Mouse (Mus musculus) MEL (cell line): ENCODE results near the gene 2900011O08Rik. TPM values are rescaled to one million over a fixed set of nuclear protein-coding genes. Genes with fewer than 3 reads are reported as not detected.
"Not testable (repeated sequence)": the region's sequence is repeated elsewhere in the genome, so short reads cannot be mapped to it uniquely, and the experiment has no call there.

Experiments
- DNase-seq: peaks from one replicate; pipeline ENCODE4 v3.0.0; 2011; ENCODE audit warnings: low read depth, low spot score
- H3K27ac ChIP-seq: 2 replicates; pipeline ENCODE4 v1.5.1; 2012; ENCODE audit warnings: low read depth, mild to moderate bottlenecking, control low read depth, low read length, moderate library complexity; ENCODE audit not compliant: control insufficient read depth
- H3K27me3 ChIP-seq, 2 experiments: fragments of 150-350 bp in 1 of 2; sonication (generic) in 1 of 2; 2 replicates each; pipeline ENCODE4 v1.6.1; 2012; ENCODE audit warnings: low read length in 2 of 2, mild to moderate bottlenecking in 2 of 2, improper control_type of control experiment in 1 of 2, moderate library complexity in 1 of 2; ENCODE audit not compliant: insufficient read depth in 2 of 2, control insufficient read depth in 1 of 2
- H3K36me3 ChIP-seq, 2 experiments: 2 replicates each; pipeline ENCODE4 v1.6.1; 2012 to 2014; ENCODE audit warnings: low read length in 2 of 2, improper control_type of control experiment in 1 of 2, inconsistent platforms in 1 of 2, mild to moderate bottlenecking in 1 of 2; ENCODE audit not compliant: insufficient read depth in 2 of 2, control insufficient read depth in 1 of 2
- H3K4me1 ChIP-seq, 2 experiments: fragments of 150-350 bp in 1 of 2; sonication (generic) in 1 of 2; 2 replicates each; pipeline ENCODE4 v1.6.1; 2012; ENCODE audit warnings: low read length in 2 of 2, improper control_type of control experiment in 1 of 2, mild to moderate bottlenecking in 1 of 2; ENCODE audit not compliant: insufficient read depth in 2 of 2, control insufficient read depth in 1 of 2
- H3K4me3 ChIP-seq, 2 experiments: fragments of 150-350 bp in 1 of 2; sonication (generic) in 1 of 2; 2 replicates each; pipeline ENCODE4 v1.5.1; 2012; ENCODE audit warnings: low read depth in 2 of 2, low read length in 2 of 2, mild to moderate bottlenecking in 2 of 2, moderate library complexity in 2 of 2, control low read depth in 1 of 2, improper control_type of control experiment in 1 of 2; ENCODE audit not compliant: control insufficient read depth in 1 of 2, insufficient read depth in 1 of 2
- H3K79me2 ChIP-seq: 2 replicates; pipeline ENCODE4 v1.6.1; 2012; ENCODE audit warnings: mild to moderate bottlenecking, low read length, moderate library complexity; ENCODE audit not compliant: control insufficient read depth, poor library complexity, insufficient read depth
- H3K9ac ChIP-seq: 2 replicates; pipeline ENCODE4 v1.6.1; 2012; ENCODE audit warnings: low read depth, mild to moderate bottlenecking, control low read depth, low read length, moderate library complexity; ENCODE audit not compliant: control insufficient read depth, poor library complexity, severe bottlenecking
- H3K9me3 ChIP-seq: fragments of 150-350 bp; sonication (generic); replicated peaks from 2 replicates; pipeline ENCODE4 v1.6.1; 2012; ENCODE audit warnings: mild to moderate bottlenecking, low read length, improper control_type of control experiment, moderate library complexity; ENCODE audit not compliant: insufficient read depth
- CHD2 ChIP-seq: IDR thresholded peaks from 2 replicates; pipeline ENCODE4 v1.6.1; 2011; ENCODE audit warnings: low read length, improper control_type of control experiment
- CTCF ChIP-seq, 3 experiments: IDR thresholded peaks in 2 of 3; conservative IDR thresholded peaks in 1 of 3; 2 replicates each; pipeline ENCODE4 v1.5.1; 2011 to 2012; ENCODE audit warnings: low read length in 3 of 3, low read depth in 2 of 3, mild to moderate bottlenecking in 2 of 3, improper control_type of control experiment in 1 of 3, inconsistent platforms in 1 of 3, mixed read lengths in 1 of 3, moderate library complexity in 1 of 3; ENCODE audit not compliant: control insufficient read depth in 1 of 3, insufficient read depth in 1 of 3, poor library complexity in 1 of 3, severe bottlenecking in 1 of 3
- ELF1 ChIP-seq: IDR thresholded peaks from 2 replicates; pipeline ENCODE4 v1.6.1; 2014; ENCODE audit warnings: low read depth, mild to moderate bottlenecking, inconsistent platforms, low read length, improper control_type of control experiment, moderate library complexity
- ETS1 ChIP-seq: IDR thresholded peaks from 2 replicates; pipeline ENCODE4 v1.6.1; 2012; ENCODE audit warnings: low read depth, mild to moderate bottlenecking, inconsistent platforms, low read length, improper control_type of control experiment, moderate library complexity
- GABPA ChIP-seq: IDR thresholded peaks from 2 replicates; pipeline ENCODE4 v1.6.1; 2012; ENCODE audit warnings: low read depth, mild to moderate bottlenecking, inconsistent platforms, low read length, improper control_type of control experiment, moderate library complexity
- HCFC1 ChIP-seq: IDR thresholded peaks from 2 replicates; pipeline ENCODE4 v1.6.1; 2012; ENCODE audit warnings: low read depth, mild to moderate bottlenecking, inconsistent platforms, low read length, improper control_type of control experiment, moderate library complexity
- JUND ChIP-seq: IDR thresholded peaks from 2 replicates; pipeline ENCODE4 v1.6.1; 2011; ENCODE audit warnings: low read depth, mild to moderate bottlenecking, improper control_type of control experiment, low read length
- MAFK ChIP-seq: IDR thresholded peaks from 2 replicates; pipeline ENCODE4 v1.6.1; 2011; ENCODE audit warnings: low read depth, mild to moderate bottlenecking, low read length, improper control_type of control experiment, borderline replicate concordance
- MAX ChIP-seq: IDR thresholded peaks from 2 replicates; pipeline ENCODE4 v1.6.1; 2011; ENCODE audit warnings: low read length, improper control_type of control experiment
- MEF2A ChIP-seq: IDR thresholded peaks from 2 replicates; pipeline ENCODE4 v1.6.1; 2014; ENCODE audit warnings: low read depth, mild to moderate bottlenecking, inconsistent platforms, low read length, improper control_type of control experiment; ENCODE audit not compliant: poor library complexity, insufficient replicate concordance, severe bottlenecking; ENCODE audit errors: extremely low read depth
- MYB ChIP-seq: IDR thresholded peaks from 2 replicates; pipeline ENCODE4 v1.6.1; 2011; ENCODE audit warnings: mild to moderate bottlenecking, low read depth, low read length, improper control_type of control experiment
- MYC ChIP-seq: IDR thresholded peaks from 2 replicates; pipeline ENCODE4 v1.6.1; 2011; ENCODE audit warnings: low read depth, mild to moderate bottlenecking, low read length, improper control_type of control experiment, moderate library complexity
- NRF1 ChIP-seq: IDR thresholded peaks from 2 replicates; pipeline ENCODE4 v1.6.1; 2014; ENCODE audit warnings: low read depth, mild to moderate bottlenecking, inconsistent platforms, low read length, improper control_type of control experiment, moderate library complexity; ENCODE audit not compliant: poor library complexity, insufficient read depth, severe bottlenecking
- POLR2A ChIP-seq, 2 experiments: IDR thresholded peaks; 2 replicates each; pipeline ENCODE4 v1.6.1; 2011 to 2012; ENCODE audit warnings: low read length in 2 of 2, mild to moderate bottlenecking in 2 of 2, control low read depth in 1 of 2, improper control_type of control experiment in 1 of 2, low read depth in 1 of 2, moderate library complexity in 1 of 2; ENCODE audit not compliant: control insufficient read depth in 1 of 2, insufficient read depth in 1 of 2, poor library complexity in 1 of 2
- POLR2AphosphoS5 ChIP-seq: IDR thresholded peaks from 2 replicates; pipeline ENCODE4 v1.6.1; 2012; ENCODE audit warnings: low read depth, borderline replicate concordance, mild to moderate bottlenecking, inconsistent platforms, low read length, moderate library complexity, mixed read lengths
- RAD21 ChIP-seq: IDR thresholded peaks from 2 replicates; pipeline ENCODE4 v1.6.1; 2011; ENCODE audit warnings: mild to moderate bottlenecking, low read depth, low read length, improper control_type of control experiment
- TAL1 ChIP-seq: IDR thresholded peaks from 2 replicates; pipeline ENCODE4 v1.6.1; 2012; ENCODE audit warnings: mild to moderate bottlenecking, inconsistent platforms, low read length, moderate library complexity, mixed read lengths
- TBP ChIP-seq: IDR thresholded peaks from 2 replicates; pipeline ENCODE4 v1.8.0; 2011; ENCODE audit warnings: low read depth, low read length, improper control_type of control experiment
- TCF12 ChIP-seq: IDR thresholded peaks from 2 replicates; pipeline ENCODE4 v1.6.1; 2014; ENCODE audit warnings: low read depth, mild to moderate bottlenecking, inconsistent platforms, low read length, improper control_type of control experiment, moderate library complexity
- ZC3H11A ChIP-seq: IDR thresholded peaks from 2 replicates; pipeline ENCODE4 v1.6.1; 2012; ENCODE audit warnings: low read depth, mild to moderate bottlenecking, inconsistent platforms, low read length, improper control_type of control experiment
- ZKSCAN1 ChIP-seq: IDR thresholded peaks from 2 replicates; pipeline ENCODE4 v1.6.1; 2012; ENCODE audit warnings: low read depth, mild to moderate bottlenecking, inconsistent platforms, low read length, improper control_type of control experiment, moderate library complexity
- polyA plus RNA-seq, 2 experiments: library from polyadenylated mRNA; stranded (reverse) in 1 of 2; unstranded in 1 of 2; fragments of >175 nt in 1 of 2; fragments of >200 nt in 1 of 2; gene quantifications; 2 replicates each; pipeline versions ENCODE4 v1.2.1 to v1.2.4; 2012; ENCODE audit warnings: low replicate concordance in 2 of 2, low read depth in 1 of 2; ENCODE audit not compliant: insufficient read length in 2 of 2, insufficient read depth in 1 of 2, missing spikeins in 1 of 2
- total RNA-seq: library from RNA; depleted of rRNA; stranded (reverse); fragments of 300-350 nt; gene quantifications from 2 replicates; pipeline ENCODE4 v1.2.3, GENCODE M21; 2012

2900011O08Rik gene
- total and polyA plus RNA-seq, 3 experiments = 0.04 TPM; not detected in 2

GRCm38 (mm10) chr16:14059118-14059854 is 72.9 kb downstream of the 2900011O08Rik start:
- no peaks in the 10 kb centered on the region for H3K9me3 ChIP-seq
- H3K4me1 ChIP-seq = no peaks in the 10 kb centered on the region; a peak in 1 of 4 replicates
- no peak overlapping the region for H3K9ac ChIP-seq
- no peaks in the 10 kb centered on the region for H3K79me2 ChIP-seq
- H3K27ac ChIP-seq = no peak overlapping the region
- DNase-seq = no peak
- no peaks in the 10 kb centered on the region for H3K36me3 ChIP-seq
- TF ChIP-seq POLR2AphosphoS5 = no peak
- TF ChIP-seq TBP = no peak
- no peak for TF ChIP-seq TCF12
- no peak for TF ChIP-seq CHD2
- TF ChIP-seq POLR2A (IDR thresholded peaks at IDR 0.05; ENCODE audit: control insufficient read depth in 1 of 2, insufficient read depth in 1 of 2, low read depth in 1 of 2, low read length in 2 of 2, poor library complexity in 1 of 2) = no peak
- TF ChIP-seq ETS1 = no peak
- H3K4me3 ChIP-seq = no peak overlapping the region
- no peaks in the 10 kb centered on the region; a peak in 1 of 4 replicates for H3K27me3 ChIP-seq

GRCm38 (mm10) chr16:14059869-14060268 is 73.5 kb downstream of the 2900011O08Rik start:
- no peak overlapping the region for H3K9ac ChIP-seq
- no peak overlapping the region for H3K4me3 ChIP-seq
- H3K79me2 ChIP-seq = no peaks in the 10 kb centered on the region
- no peaks in the 10 kb centered on the region for H3K36me3 ChIP-seq
- no peak for DNase-seq
- no peaks in the 10 kb centered on the region for H3K9me3 ChIP-seq
- no peak overlapping the region for H3K27ac ChIP-seq
- no peaks in the 10 kb centered on the region; a peak in 1 of 4 replicates for H3K4me1 ChIP-seq
- TF ChIP-seq RAD21 (no peak), HCFC1 (no peak), MAX (no peak), CTCF (IDR thresholded peaks at IDR 0.05 in 2 of 3, conservative IDR thresholded peaks at IDR 0.05 in 1 of 3; ENCODE audit: control insufficient read depth in 1 of 3, insufficient read depth in 1 of 3, low read depth in 2 of 3, low read length in 3 of 3, poor library complexity in 1 of 3, severe bottlenecking in 1 of 3) (no peak), ELF1 (no peak), TBP (no peak), NRF1 (no peak), ZKSCAN1 (no peak), CHD2 (no peak), MYB (no peak), JUND (no peak), ETS1 (no peak), GABPA (no peak), MAFK (no peak), MYC (no peak), ZC3H11A (no peak), TAL1 (no peak), MEF2A (no peak)
- no peaks in the 10 kb centered on the region; a peak in 2 of 4 replicates for H3K27me3 ChIP-seq

- not testable (repeated sequence) for H3K36me3 ChIP-seq, H3K4me3 ChIP-seq, H3K9me3 ChIP-seq, H3K27ac ChIP-seq, H3K27me3 ChIP-seq, DNase-seq, H3K9ac ChIP-seq, H3K4me1 ChIP-seq, H3K79me2 ChIP-seq
Measured at GRCm38 (mm10) chr16:14066571-14066970, 80.2 kb downstream of the 2900011O08Rik start.

GRCm38 (mm10) chr16:14068701-14069100 is 82.3 kb downstream of the 2900011O08Rik start:
- H3K36me3 ChIP-seq, H3K9me3 ChIP-seq, H3K27ac ChIP-seq, H3K9ac ChIP-seq, H3K4me3 ChIP-seq, DNase-seq, H3K79me2 ChIP-seq, H3K27me3 ChIP-seq, H3K4me1 ChIP-seq: not testable (repeated sequence)
